Mouse (Mus musculus): ENCODE data around the gene Srsf2. TPM values are rescaled to one million over a fixed set of nuclear protein-coding genes. Genes with fewer than 3 reads are reported as not detected.
A peak's percentile ranks its signal among the peaks of the same experiment; 100 is the strongest.
"Not testable (repeated sequence)": the region's sequence is repeated elsewhere in the genome, so short reads cannot be mapped to it uniquely, and the experiment has no call there.

Gene Srsf2
- total RNA-seq, 2 experiments from 2014 or later = 235 to 275 TPM

- DNase-seq = peak; percentile 99
These were observed 626 bp upstream of the Srsf2 start for GRCm38 (mm10) chr11:116853512-116853928.

- peak; percentile 90 to 94 for DNase-seq
These were observed 503 bp downstream of the Srsf2 start, which contains the start of gene Mfsd11 for GRCm38 (mm10) chr11:116852291-116852890. TSS of gene Mfsd11 (plus strand) at chr11:116852440.

GRCm38 (mm10) chr11:116851576-116852290, 1.2 kb downstream of the Srsf2 start:
- DNase-seq = no peak

GRCm38 (mm10) chr11:116850833-116851477, 1.9 kb downstream of the Srsf2 start:
- no peak for DNase-seq

- DNase-seq = no peak
These were observed 2.8 kb downstream of the Srsf2 start for GRCm38 (mm10) chr11:116850085-116850484.

GRCm38 (mm10) chr11:116849587-116849986, 3.3 kb downstream of the Srsf2 start:
- DNase-seq = no peak

- DNase-seq = not testable (repeated sequence)
These were observed 4.1 kb downstream of the Srsf2 start for GRCm38 (mm10) chr11:116848877-116849178.

GRCm38 (mm10) chr11:116848086-116848876, 4.6 kb downstream of the Srsf2 start:
- no peak for DNase-seq

- DNase-seq = no peak
These were observed 5.5 kb downstream of the Srsf2 start for GRCm38 (mm10) chr11:116847187-116848085.

- DNase-seq = no peak
These were observed 6.2 kb downstream of the Srsf2 start for GRCm38 (mm10) chr11:116846593-116847181.

GRCm38 (mm10) chr11:116843261-116844233, 9.3 kb downstream of the Srsf2 start, which contains the start of the genes Mettl23 and Jmjd6:
TSS of gene Mettl23 (plus strand) at chr11:116843278.
TSS of gene Jmjd6 (minus strand) at chr11:116843449.
- DNase-seq = peak; percentile 97 to 98

GRCm38 (mm10) chr11:116842531-116843260, 10.2 kb downstream of the Srsf2 start:
- peak; percentile 79 to 86 for DNase-seq

GRCm38 (mm10) chr11:116840748-116841147, 12.1 kb downstream of the Srsf2 start:
- no peak for DNase-seq

- DNase-seq = no peak
These were observed 13.3 kb downstream of the Srsf2 start for GRCm38 (mm10) chr11:116839601-116840000.

- no peak for DNase-seq
These were observed 14.0 kb downstream of the Srsf2 start for GRCm38 (mm10) chr11:116838936-116839335.

GRCm38 (mm10) chr11:116837441-116837840, 15.5 kb downstream of the Srsf2 start:
- no peak for DNase-seq

- DNase-seq = no peak
These were observed 16.6 kb downstream of the Srsf2 start for GRCm38 (mm10) chr11:116836283-116836682.

GRCm38 (mm10) chr11:116834954-116835353, 17.9 kb downstream of the Srsf2 start:
- DNase-seq = no peak

GRCm38 (mm10) chr11:116832172-116832685, 20.7 kb downstream of the Srsf2 start:
- DNase-seq = no peak

Data from adrenal gland, postnatal 36 days (tissue).